Mouse (Mus musculus): ENCODE measurements around the gene Vmn1r191.
"Not testable (repeated sequence)": the region's sequence is repeated elsewhere in the genome, so short reads cannot be mapped to it uniquely, and the experiment has no call there.

Vmn1r191 gene

DNA sequence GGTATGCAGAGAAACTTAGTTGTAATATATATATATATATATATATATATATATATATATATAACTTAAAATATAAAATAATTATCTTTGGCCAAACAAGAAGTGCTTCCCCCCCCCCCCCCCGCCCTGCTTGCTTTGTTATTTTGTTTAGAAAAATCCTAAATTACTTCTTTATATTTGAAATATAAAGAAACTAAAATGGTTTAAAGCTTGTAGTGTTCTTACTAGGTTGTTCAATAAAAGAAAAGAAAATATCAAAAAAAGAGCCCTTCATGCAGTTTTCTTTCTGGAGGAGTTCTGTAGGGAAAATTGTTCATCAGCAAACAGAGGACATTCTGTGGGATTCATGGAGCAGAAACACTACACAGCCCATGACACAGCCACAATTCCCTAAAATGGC is at the start of gene Vmn1r191:
Vmn1r191 (minus strand) TSS at position 101 of the 400 bp plus-strand sequence.
- no peak for DNase-seq (ENCODE audit: low read depth, low spot score)

DNA sequence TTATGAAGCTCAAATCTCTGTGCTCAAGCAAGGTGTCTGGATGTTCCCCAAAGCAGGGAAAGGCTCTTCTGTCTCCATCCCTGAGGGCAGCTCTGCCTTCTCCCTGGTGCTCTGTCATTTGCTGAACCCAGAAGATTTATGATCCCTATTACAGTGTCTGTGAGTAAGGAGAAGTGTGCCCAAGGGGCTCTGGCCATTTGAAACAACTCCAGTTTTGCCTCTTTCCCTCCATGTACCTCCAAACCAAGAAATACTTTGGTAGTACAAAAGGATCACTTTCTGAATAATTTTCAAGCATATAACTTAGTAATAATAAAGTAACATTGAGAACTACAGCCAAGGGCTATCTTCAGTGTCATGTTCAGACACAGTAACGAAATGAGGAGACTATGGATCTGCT is 39.3 kb upstream of the Vmn1r191 start, which contains the start of gene Vmn1r193:
Vmn1r193 (minus strand) TSS at position 101 of the 400 bp plus-strand sequence.
- not testable (repeated sequence) for DNase-seq (ENCODE audit: low read depth, low spot score)

DNA sequence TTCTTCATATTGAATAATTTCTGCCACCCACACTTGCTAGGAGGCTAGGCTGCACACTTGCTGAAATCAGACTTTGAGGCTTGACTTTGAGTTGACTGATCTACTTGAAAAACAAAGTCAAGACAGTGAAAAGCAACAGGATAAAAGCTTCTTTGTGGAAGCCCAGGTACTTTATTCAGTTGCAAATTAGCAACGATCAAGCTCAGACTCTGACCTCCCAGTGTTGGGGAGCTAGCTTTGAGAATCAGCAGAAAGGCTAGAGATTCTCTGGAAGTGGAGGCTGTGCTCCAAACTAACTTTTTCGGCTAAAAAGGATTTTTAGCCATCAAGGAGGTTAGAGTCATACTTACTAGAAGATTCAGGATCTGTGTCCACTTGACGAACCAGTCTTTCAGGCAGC is 9.0 kb upstream of the Vmn1r191 start:
- DNase-seq (ENCODE audit: low read depth, low spot score), result peak; percentile 57

DNA sequence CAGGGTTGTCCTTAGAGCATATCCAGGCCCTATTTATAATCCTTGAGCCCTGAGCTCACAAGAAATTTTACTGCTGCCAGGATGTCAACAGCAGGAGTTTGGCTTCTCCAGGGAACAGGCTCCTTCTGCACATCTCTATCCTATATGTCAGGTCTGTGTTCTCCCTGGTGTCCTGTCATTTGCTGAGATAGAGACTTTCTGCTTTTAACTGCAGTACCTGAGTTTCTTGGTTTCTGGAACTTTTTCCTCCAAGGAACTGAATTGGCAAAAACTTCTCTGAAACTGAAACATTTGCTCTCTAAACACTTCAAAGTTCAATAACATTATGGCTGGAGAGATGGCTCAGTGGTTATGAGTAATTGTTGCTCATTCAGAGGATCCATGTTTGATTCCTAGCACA is 7.3 kb upstream of the Vmn1r191 start, which contains the start of gene Vmn1r192:
Vmn1r192 (minus strand) TSS at position 101 of the 400 bp plus-strand sequence.
- no peak for DNase-seq (ENCODE audit: low read depth, low spot score)

DNA sequence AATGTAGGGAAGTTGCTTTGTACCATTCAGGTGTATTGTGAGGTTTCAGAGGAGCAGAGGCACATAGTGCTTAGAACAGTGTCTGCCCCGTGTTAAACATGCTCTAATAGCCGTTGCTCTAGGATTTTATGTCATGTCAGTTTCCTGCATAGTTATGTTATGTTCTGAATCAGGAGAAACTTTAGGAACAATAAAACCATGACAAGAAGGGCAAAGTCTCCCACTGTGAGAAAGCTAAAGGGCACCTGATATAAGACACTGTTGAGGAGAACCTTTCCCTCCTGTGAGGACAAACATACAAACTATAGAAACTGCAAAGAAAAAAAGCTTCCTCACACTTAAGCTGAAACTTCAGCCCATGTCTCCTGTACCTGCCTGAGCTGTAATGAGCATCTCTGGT is 6.6 kb upstream of the Vmn1r191 start:
- DNase-seq (ENCODE audit: low read depth, low spot score), result no peak

DNA sequence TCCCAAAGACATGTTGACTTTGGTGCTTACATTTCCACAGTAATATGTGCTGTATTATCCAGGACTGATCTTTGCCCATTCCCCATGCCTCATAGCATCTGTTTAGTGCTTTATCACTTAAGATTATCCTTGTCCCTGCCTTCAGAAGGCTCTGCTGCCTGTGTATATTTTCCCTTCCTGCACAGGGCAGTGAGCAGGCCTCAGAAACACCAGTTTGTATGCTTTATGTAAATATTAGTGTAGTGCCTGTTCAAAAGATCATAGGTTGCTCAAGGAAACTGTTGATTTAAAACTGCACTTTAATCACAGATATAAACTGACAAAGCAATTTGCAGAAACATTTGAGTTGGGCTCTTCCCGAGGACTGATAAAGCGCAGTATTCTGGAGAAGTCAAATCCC is 5.5 kb upstream of the Vmn1r191 start:
- DNase-seq (ENCODE audit: low read depth, low spot score), result no peak

DNA sequence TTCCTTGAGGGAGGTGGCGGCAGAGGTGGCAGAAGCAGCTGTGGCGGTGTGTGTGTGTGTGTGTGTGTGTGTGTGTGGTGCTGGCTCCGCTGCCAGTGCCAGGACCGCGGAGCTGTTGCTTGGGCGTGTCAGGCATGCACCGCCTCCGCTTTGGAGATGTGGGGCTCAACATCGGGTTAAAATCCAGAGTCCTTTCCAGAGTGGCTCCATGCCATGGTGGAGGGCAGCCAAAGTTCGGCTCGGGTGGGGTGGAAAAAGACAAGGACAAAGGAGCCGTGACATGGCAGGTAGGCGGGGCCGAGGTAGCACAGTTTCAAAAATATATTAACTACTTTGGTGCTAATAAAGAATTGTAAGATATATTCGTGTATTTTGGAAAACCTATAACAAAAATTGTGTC is 15.4 kb downstream of the Vmn1r191 start:
- DNase-seq (ENCODE audit: low read depth, low spot score), result no peak

DNA sequence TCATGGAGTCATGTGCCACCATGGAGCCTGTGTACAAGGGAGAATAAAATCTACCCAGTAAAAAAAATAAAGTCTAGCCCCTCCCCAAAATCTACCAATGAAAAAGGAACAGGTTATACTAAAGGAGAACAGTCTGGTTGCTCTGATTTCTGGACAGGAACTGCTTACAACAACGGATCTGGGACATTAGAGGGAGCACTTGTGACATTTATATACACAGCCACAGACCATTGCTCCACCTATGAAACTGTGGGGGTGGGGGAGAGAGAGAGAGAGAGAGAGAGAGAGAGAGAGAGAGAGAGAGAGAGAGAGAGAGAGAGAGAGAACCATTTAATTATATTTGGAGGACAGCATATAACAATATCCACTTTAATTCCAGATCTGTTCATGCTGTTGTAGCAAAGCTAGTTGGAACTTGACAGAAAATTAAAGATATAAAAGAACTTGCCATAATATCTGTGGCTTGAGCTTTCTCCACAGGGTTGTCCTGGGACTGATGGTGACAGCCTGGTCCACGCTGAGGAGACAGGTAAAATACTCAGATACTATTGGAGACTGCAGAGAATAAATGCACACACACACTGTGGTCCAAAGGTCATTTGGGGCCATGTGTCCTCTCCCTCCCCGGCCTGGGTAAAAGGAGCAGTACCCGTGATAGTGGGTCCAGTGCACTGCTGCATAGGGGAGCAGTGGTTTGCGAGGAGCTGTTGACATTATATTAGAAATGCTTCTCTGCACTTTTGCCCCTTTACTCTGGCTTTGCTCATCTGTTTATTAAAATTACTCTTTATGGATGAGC is 47.1 kb downstream of the Vmn1r191 start:
- not testable (repeated sequence) for DNase-seq (ENCODE audit: low read depth, low spot score)

Measured in ES-CJ7 (cell line).